Mouse (Mus musculus) megakaryocyte, embryonic 14.5 days (primary cell): ENCODE measurements around the gene Pygb.

Source experiments
- FLI1 ChIP-seq: IDR thresholded peaks from 2 replicates; pipeline ENCODE4 v1.6.1; 2012; ENCODE audit warnings: low read length, inconsistent platforms, mixed read lengths
- GATA1 ChIP-seq: IDR thresholded peaks from 3 replicates; pipeline ENCODE4 v1.6.1; 2012; ENCODE audit warnings: mixed read lengths, low read length, inconsistent platforms, borderline replicate concordance

GRCm38 (mm10) chr2:150855186-150855585, 68.7 kb downstream of the Pygb start:
- TF ChIP-seq FLI1 (no peak), GATA1 (no peak)
